Mouse (Mus musculus): ENCODE measurements around the gene Hic2.
"Not testable (repeated sequence)": the region's sequence is repeated elsewhere in the genome, so short reads cannot be mapped to it uniquely, and the experiment has no call there.

Gene Hic2

DNA sequence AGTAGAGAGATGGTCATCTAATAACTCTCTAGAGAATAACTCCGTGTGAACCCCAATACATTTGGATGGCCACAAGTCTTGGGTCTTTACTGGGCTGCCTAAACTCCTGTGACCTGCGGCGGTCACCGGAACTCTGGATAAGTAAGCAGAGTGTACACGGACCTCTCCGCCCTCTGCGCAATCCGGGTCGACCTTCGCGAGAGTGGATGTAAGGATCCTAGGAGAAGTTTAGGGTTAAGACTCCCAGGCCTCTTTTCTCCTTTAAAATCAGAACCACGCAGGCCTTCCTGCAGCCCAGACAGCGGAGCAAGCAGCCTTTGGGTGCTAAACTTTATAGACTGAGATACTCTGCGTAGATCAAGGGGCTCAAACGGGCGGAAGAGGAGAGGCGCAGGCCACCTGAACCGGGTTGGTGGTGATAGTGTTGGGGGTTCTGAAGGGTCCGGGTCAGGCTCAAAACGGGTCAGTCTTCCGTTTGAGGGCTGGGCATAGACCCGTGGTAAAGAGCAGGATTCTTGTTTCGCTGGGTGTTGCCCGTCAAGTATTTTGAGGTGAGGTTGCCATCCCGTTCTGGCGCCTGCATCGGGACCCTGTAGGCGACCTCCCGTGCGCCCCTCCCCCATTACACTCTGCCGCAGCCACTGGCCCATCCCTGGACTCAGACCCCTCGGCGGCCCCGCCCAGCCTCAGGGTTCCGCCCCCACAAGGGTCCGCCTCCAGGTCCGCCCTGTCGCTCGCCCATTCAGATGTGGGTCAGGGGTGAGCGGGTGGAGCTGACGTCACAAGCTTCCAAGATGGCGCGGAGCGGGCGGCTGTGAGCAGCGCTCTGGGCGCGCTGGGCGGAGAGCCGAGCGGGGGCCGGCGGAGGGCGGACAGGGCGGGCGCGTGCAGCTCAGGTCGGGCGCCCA lies at the start of gene Hic2:
TSS of gene Hic2 (plus strand) at position 779 of the 908 bp plus-strand sequence.
- DNase-seq (ENCODE audit: low read depth, low spot score): peak; percentile 96

DNA sequence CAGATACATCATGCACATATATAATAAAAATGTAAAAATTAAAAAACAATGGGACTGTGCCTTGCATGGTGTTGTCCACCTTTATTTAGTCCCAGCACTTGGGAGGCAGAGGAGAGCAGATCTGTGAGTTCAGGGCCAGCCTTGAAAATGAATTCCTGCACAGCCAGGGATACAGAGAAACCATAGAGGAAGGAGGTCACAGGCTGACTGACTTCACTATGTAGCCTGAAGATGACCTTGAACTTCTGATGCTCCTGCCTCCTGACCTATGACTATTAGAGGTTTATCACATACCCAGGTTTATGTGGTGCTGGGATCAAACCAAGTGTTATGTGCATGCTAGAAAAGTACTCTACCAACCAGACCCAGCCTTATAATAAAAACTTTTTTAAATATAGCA lies 47.9 kb upstream of the Hic2 start:
- DNase-seq (ENCODE audit: low read depth, low spot score): no peak

DNA sequence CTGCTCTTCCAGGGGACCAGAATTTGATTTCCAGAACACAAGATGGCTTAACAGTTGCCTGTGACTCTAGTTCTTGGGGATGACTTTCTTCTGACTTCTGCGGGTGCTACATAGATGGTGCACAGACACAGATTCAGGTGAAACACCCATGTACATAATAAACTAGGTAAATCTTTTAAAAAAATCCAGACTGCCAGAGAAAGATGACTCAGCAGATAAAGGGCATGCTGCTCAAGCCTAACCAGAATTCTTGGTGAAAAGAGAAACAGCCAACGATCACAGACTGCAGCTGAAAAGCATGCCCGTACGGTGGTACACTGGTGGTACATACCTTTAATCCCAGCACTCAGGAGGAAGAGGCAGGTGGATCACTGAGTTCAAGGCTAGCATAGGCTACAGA lies 39.5 kb upstream of the Hic2 start:
- DNase-seq (ENCODE audit: low read depth, low spot score): no peak

DNA sequence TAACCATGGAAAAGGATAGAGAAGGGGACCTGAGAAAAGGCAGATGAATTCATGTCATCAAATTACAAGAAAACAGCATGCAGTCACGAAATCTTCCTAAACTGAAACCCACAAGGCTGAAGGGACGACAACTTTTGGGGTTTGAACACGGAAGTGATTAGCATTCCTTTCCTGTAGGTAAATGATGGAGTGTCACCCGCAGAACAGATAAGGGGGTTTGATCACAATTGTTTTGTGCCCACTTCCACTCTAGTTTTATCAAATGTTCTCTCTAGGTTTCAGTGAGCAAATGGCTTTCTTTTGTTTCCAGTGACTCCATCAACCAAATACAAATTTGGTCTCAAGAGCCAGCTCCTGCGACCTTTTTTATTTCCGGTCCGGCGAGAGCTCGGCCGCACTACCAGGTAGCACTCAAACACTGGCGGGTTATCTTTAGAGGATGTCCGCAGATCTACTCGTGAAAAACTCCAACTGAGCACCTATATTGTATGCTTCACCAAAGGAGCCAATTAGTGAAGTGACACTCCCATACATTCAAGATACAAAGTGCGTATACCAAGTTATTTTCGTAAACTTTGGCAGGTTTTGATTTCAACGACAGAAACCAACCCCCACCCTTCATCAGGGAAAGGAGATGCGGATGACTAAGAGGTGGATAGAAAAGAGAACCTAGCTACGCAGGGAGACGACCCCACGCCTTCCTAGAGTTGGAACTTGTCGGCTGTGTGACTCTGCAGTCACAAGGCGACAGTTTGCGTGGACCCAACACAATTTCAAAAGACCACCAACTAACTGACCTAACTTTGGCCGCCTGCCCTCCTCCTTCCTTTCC lies 33.0 kb upstream of the Hic2 start:
- DNase-seq (ENCODE audit: low read depth, low spot score): no peak

DNA sequence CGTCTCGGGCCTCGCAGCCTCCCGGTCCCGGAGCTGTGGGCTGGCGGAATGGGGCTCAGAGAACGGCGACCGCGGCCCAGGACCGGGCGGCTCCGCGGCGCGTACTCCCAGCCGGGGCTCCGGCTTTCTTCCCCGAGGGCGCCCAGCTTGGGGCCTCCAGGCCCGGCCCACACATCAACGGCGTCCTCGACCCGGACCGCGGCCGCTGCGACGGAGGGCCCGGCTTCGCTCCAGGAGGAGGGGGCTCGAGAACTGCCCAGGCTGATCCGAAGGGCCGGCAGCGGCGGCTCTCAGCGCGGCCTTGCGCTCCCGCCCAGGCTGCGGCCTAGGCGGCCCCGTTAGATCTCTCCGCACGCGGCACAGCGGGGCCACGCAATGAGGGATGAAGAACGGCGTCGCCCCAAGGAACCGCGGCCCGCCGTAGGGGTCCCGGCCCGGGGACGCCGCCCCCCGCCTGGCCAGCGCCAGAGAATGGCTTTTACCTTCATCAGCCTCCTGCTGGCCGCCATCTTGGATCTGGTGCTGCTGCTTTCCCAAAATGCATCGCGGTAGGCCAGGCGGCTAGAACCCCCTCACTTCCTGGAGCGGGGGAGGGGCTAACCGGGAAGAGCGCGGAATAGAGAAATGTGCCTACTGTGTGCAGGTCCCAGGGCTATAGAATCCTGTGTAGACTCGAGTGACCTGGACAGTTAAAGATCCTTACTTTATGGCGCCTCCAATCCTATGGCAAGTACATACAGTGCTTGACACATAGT lies 32.2 kb upstream of the Hic2 start:
- peak; percentile 81 for DNase-seq (ENCODE audit: low read depth, low spot score)

DNA sequence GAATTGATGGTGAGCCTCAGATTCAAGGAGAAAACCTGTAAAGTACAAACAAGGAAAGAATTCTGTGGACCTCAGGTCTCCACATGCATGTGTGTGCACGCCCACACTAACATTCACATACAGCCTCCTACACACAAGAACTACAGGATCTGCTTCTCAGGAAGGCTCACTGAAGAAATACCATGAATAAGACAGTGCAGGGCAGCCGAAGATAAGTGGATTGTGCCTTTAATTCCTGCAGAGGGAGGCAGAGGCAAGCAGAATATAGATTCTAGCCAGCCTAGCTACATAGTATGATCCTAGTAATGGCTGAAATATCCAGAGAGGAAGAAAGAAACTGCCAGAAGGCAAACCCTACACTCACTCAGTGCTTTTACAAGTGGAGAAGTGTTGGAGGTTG lies 31.4 kb upstream of the Hic2 start:
- DNase-seq (ENCODE audit: low read depth, low spot score): no peak

DNA sequence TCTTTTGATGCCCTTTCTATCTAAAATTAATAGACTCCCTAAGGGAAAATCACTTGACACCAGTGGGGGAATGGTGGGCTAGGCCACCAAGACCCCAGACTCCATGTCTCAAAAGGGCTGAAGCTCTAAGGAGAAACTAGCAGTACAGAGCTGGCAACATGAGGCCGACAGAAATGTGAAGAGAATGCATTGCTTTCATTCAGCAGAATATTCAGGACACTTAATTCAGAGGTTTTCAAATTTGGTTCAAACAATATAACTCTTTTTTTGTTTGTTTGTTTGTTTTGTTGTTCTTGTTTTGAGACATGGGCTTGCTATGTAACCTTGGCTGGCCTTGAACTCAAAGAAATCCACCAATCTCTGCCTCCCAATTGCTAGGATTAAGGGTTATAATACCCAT lies 30.8 kb upstream of the Hic2 start, which contains the start of gene Ube2l3:
TSS of gene Ube2l3 (minus strand) at position 101 of the 400 bp plus-strand sequence.
- no peak for DNase-seq (ENCODE audit: low read depth, low spot score)

DNA sequence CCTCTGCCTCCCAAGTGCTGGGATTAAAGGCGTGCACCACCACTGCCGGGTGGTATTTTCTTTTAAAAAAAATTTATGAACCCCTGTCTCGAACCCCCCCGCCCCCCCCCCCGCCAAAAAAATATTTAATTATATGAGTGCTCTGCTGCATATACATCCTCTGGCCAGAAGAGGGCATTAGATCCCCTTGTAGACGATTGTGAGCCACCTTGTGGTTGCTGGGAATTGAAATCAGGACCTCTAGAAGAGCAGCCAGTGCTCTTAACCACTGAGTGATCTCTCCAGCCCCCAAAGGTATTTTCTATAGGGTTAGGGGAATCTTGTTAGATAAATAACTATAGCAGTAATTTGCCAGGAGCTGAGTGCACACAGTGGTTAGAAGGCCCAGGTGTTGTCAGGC lies 28.4 kb upstream of the Hic2 start:
- no peak for DNase-seq (ENCODE audit: low read depth, low spot score)

DNA sequence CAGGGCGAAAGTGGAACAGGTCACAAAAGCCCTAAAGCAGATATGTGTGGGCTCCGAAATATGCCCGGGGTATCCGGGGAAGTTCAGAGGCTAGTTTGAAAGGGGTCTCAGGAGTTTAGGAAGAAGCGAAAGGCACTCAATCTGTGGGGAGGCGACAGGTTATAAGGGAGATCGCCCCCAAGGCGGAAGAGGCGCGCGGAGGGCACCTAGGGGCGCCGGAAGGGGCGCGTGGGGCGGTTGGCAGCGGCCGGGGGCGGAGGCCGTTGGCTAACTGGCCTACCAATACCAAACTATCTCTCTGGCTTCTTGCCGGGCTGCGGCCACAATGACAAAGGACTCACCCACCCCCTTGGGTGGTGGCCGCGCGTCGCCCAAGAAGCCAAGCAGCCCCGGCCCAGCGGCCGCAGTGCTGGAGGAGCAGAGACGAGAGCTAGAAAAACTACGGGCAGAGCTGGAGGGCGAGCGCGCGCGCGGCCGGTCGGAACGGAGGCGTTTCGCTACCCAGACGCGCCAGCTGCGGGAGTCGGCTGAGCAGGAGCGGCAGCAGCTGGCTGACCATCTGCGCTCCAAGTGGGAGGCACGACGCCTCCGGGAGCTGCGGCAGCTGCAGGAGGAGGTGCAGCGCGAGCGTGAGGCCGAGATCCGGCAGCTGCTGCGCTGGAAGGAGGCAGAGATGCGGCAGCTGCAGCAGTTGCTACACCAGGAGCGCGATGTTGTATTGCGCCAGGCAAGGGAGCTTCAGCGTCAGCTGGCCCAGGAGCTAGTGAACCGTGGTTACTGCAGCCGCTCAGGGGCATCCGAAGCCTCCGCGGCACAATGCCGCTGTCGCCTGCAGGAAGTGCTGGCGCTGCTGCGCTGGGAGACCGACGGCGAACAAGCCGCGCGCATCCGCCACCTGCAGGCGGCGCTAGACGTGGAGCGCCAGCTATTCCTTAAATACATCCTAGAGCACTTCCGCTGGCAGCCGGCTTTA lies 24.7 kb upstream of the Hic2 start, which contains the start of gene Rimbp3:
TSS of gene Rimbp3 (plus strand) at position 215 of the 973 bp plus-strand sequence.
- DNase-seq (ENCODE audit: low read depth, low spot score): peak; percentile 94

DNA sequence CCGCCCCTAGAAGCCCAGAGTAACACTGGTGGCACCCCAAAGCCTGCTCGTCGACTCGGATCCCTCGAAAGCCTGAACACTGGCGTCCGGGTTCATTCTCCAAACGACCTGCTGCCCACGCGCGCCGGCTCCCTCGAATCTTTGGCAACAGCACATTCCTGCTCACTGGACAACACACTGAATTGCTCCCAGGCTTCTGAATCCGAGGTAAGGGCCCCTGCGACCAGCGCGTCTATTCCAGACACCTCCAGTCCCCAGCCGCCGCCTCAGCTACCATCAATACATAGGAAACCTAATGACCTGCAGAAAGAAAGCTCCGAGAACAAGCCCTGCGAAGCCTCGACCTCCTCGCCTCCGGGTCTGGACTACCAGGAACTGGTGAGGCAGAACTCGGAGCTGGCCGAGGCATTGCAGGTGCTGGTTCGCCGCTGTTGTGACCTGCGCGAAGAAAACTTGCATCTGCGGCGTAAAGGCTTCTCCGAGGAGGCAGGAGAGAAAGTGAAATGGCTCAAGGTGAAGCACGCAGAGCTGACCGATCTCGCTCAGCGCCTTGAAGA lies 23.9 kb upstream of the Hic2 start:
- no peak for DNase-seq (ENCODE audit: low read depth, low spot score)

DNA sequence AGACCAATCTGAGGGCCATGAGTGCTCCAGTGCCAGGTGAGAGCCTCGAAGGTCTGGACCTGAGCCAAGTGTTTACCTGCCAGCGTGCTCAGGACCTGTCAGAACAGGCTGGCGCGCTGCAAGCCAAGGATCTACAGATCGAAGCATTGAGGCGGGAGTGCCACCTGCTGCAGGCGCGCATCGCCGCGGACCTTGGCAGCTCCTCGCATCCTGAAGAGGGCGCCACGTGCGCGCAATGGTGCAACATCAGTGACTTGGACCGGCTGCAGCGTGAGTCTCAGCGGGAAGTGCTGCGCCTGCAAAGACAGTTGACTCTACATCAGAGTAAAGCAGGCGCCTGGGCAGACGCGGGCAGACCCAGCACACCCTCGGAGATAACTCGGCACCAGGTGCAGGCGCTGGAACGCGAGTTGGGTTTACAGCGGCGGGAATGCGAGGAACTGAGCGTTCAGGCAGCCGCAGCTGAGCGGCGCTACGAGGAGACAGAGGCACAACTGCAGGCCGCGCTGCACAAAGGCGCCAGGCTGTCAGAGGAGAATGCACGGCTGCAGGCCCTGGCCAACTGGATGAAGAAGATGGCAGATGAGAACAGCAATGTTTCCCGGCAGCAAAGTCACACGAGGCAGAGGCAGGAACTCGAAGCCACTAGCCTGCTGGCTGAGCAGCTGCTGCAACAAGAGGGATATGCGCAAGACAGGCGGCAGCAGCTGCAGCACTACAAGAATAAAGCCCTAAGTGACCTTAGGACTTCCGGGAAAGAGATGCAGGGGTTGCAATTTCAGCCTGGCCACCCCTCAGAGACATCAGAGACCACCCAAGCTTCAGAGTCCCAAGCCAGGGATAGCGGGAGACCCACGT lies 23.2 kb upstream of the Hic2 start:
- DNase-seq (ENCODE audit: low read depth, low spot score): peak; percentile 89

DNA sequence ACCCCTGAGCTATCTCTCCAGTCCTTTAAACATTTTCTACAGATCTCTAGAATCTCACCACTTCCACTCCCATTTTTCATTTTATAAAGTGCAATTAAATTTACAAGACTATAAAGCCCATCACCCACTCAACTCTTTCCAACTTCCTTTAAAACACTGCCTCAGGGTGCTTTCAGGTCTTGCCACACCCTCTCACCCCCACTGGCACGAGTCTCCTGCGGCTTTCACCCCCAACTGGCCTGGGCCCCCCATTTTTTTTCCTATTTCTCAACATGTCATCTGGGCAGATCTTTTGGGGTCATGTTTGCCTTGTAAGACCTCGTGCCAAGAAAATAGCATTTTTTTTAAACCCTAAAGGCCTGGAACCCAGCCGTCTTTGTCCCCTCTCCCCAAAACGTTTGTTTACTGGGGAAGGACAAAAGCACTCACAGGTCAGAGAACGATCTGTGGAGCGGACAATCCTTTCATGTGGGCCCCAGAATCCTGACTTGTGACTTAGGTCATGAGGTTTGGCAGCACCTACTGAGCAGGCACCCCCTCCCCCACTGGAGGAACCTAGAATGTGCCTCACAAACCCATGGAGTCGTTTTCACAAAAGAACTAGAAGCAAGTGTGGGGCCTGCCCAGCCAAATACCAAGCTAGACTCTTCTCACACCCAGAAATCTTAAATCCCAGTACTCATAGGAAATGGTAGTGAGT lies 16.3 kb upstream of the Hic2 start:
- no peak for DNase-seq (ENCODE audit: low read depth, low spot score)

DNA sequence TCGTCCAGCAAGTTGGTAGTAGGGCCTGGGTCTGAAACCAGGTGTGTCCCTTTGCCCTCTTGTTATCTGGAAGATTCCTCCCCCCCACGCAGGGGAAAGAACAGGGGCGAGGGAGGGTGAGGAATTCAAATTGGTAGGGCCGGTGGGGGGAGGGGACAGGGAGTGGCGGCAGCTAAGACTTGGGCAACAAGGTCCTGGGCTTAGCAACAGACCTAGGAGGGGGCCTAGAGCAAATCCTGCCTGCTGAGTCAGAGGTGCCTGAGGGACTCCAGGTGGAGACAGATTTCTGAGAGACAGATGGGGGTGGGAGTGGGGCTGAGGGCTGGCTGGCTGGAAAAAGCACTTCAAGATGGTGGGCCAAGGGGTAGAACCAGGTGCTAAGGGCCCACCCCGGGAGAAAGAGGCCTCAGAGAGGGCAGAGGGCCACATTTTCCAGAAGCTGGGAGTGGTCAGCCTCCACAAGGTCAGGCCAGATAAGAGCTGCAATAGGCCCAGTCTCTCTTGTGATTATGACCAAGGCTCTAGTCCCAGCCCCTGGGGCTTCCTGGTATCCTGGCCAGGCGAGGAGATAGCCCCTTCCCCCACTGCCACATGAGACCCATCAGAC lies 13.1 kb upstream of the Hic2 start:
- DNase-seq (ENCODE audit: low read depth, low spot score): no peak

DNA sequence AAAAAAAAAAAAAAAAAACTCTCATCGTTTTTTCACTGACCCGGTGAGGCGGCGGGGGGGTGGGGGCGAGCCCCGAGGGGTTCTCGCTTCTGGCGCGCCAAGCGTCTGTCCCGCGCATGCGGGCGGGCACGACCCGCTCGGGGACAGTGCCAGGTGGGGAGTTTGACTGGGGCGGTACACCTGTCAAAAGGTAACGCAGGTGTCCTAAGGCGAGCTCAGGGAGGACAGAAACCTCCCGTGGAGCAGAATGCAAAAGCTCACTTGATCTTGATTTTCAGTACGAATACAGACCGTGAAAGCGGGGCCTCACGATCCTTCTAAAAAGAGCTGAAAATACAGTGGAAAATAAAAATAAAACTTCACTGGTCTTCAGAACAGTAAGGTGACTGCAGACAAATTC lies 11.2 kb upstream of the Hic2 start:
- DNase-seq (ENCODE audit: low read depth, low spot score): peak; percentile 97

DNA sequence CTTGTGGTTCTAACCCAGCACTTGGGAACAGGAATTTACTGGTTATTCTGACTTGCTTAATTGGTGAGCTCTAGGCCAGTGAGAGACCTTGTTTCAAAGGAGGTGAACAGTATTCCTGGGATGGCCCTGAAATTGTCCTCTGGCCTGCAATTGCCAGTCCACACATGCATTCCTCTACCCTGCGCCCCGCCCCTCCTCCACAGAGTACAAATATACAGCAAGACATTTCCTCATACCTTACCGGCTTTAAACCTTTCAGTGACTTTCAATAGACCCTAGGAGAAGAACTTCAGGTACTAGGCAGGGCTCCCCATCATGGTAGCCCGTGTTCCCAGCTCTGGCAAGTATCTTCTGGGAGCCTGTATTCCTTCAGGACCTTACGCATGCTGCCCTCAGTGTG lies 7.8 kb upstream of the Hic2 start:
- DNase-seq (ENCODE audit: low read depth, low spot score): no peak

DNA sequence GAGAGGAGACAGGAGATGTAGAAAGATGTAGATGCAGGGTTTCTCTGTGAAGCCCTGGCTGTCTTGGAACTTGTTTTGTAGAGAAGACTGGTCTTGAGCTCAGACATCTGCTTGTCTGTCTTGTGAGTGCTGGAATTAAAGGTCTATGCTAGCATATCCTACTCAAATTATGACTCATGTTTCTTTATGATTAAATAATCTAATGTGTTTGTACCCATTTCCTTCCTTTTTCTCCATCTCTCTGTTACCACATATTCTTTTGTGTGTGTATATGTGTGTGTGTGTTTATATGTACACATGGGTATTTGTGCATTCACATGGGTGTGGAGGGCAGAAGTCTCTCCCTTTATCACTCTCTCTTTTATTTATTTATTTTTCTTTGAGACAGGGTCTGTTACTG lies 6.9 kb upstream of the Hic2 start:
- DNase-seq (ENCODE audit: low read depth, low spot score): no peak

DNA sequence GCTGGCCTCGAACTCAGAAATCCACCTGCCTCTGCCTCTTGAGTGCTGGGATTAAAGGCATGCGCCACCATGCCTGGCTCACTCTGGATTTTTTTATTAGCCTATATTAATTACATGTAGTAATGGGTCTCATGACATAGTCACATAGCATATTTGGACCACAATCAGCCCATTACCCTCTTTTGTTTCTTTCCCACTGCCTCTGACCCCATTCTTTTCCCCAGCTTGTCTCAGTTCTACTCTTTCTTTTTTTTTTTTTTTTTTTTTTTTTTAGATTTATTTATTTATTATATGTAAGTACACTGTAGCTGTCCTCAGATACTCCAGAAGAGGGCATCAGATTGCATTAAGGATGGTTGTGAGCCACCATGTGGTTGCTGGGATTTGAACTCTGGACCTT lies 1.8 kb upstream of the Hic2 start:
- DNase-seq (ENCODE audit: low read depth, low spot score): not testable (repeated sequence)
